Mouse (Mus musculus) embryonic stem cell, embryonic (primary cell): ENCODE results near the gene Mast4.

ENCODE experiments used
- CTCF ChIA-PET, 4 experiments: fragments of 300-600 bp in 2 of 4; fragments of 350-600 bp in 2 of 4; sonication (Branson Sonifier 250); formaldehyde crosslinking; loops; one replicate each; lab custom pipeline; 2022; ENCODE audit warnings: inconsistent platforms in 2 of 4; lab: Charles Lee
- POLR2A ChIA-PET, 4 experiments: fragments of 300-600 bp in 2 of 4; fragments of 350-600 bp in 2 of 4; sonication (Branson Sonifier 250); formaldehyde crosslinking; loops; one replicate each; lab custom pipeline; 2022; ENCODE audit warnings: antibody characterized with exemption in 4 of 4, inconsistent platforms in 1 of 4; lab: Charles Lee

The Mast4 gene

GRCm38 (mm10) chr13:102990085-102990484 is 344.2 kb downstream of the Mast4 start:
- ChIA-PET CTCF (no interaction called here), POLR2A (no interaction called here)

DNA sequence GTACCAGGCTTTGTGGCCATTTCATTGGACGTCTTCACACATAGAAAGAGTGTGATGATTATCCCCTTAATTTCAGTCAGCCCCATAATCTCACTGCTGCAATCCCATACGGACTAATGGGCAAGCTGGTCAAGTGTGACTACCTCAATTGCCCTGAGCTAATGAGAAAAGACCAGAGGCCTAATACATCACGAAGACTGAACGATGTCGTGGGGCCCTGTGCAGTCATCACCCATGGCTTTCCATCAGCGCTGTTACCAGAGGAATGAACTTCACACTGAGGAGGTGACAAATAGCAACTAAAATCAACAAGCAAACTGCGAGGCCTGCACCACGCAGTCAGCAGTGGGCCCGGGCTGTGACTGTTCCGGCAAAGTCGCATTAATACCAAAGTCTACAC is 344.7 kb downstream of the Mast4 start:
- CTCF ChIA-PET: no interaction called here
- POLR2A ChIA-PET: no interaction called here

GRCm38 (mm10) chr13:102988976-102989375 is 345.3 kb downstream of the Mast4 start:
- ChIA-PET CTCF (interaction anchor here in 1 of 4 experiments (0.6 kb wide), 1 partner anchor 27 kb away, joined by 3 read pairs; no protein-coding TSS in a partner anchor), POLR2A (interaction anchor here in 1 of 4 experiments (1.5 kb wide), 1 partner anchor 107 kb away, joined by 3 read pairs; no protein-coding TSS in a partner anchor)

- ChIA-PET POLR2A (interaction anchor here in 1 of 4 experiments (1.5 kb wide), 1 partner anchor 108 kb away, joined by 3 read pairs; no protein-coding TSS in a partner anchor), CTCF (interaction anchor here in 2 of 4 experiments (0.5 to 0.6 kb wide), 2 partner anchors 26 to 53 kb away, joined by 3 to 5 read pairs; no protein-coding TSS in a partner anchor)
Measured at GRCm38 (mm10) chr13:102988251-102988895, 345.9 kb downstream of the Mast4 start.

DNA sequence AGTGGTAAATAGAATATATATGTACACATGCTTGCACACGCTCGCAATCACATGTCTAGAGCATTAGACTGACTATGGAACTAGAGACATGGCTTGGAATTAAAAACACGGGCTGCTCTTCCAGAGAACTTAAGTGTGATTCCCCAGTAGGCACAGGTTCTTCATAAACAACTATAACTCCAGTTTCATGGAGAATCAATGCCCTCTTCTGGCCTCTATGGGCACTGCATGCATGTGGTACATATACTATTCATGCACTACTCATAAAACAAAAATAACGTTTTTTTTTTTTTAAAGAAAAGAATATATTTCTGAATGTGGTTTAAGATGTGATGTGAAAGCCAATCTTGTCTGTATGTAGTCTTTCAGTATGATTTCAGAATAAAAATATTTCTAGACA is 349.7 kb downstream of the Mast4 start:
- ChIA-PET POLR2A (no interaction called here), CTCF (interaction anchor here in 1 of 4 experiments (0.7 kb wide), 1 partner anchor 150 kb away, joined by 3 read pairs; no protein-coding TSS in a partner anchor)

DNA sequence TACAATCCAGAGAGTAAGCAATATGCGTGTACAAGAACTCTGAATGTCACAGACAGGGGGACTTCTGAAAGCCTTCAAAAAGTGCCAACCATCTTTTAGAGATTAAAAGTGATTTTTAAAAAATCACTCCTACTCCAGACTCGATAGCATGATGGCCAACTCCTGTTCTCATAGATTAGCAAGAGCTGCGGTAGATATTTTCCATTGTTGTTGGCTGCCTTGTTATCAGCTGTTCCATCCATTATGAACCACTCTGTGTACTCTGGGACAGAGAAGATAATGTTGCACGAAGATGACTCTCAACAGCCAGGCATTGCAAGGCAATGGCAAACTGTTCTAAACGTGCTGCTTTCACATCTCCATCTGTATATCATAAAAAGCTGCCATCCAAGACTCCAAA is 360.4 kb downstream of the Mast4 start:
- POLR2A ChIA-PET: interaction anchor here in 1 of 4 experiments (0.6 kb wide), 1 partner anchor 77 kb away, joined by 3 read pairs; no protein-coding TSS in a partner anchor
- CTCF ChIA-PET: no interaction called here

DNA sequence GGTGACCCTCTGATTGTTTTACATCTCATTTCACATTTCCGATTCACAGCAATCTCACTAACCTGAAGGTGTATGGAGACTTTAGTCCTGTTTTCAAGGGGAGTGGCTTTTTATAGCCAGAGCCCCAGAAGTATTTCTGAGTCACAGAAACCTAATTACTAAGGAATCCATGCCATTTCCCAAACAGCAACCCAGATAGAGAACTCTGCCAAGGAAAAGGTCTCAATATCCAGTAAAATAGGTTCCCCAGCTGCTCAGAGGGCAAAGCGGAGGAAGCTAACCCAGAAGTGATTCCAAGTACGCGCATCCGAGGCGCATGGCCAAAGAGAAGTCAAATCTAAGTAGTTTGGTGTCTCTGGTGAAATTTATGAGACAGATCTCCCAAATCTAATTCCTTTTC is 370.8 kb downstream of the Mast4 start:
- POLR2A ChIA-PET: interaction anchor here in 1 of 4 experiments (0.7 kb wide), 1 partner anchor 97 kb away, joined by 5 read pairs; no protein-coding TSS in a partner anchor
- CTCF ChIA-PET: no interaction called here

DNA sequence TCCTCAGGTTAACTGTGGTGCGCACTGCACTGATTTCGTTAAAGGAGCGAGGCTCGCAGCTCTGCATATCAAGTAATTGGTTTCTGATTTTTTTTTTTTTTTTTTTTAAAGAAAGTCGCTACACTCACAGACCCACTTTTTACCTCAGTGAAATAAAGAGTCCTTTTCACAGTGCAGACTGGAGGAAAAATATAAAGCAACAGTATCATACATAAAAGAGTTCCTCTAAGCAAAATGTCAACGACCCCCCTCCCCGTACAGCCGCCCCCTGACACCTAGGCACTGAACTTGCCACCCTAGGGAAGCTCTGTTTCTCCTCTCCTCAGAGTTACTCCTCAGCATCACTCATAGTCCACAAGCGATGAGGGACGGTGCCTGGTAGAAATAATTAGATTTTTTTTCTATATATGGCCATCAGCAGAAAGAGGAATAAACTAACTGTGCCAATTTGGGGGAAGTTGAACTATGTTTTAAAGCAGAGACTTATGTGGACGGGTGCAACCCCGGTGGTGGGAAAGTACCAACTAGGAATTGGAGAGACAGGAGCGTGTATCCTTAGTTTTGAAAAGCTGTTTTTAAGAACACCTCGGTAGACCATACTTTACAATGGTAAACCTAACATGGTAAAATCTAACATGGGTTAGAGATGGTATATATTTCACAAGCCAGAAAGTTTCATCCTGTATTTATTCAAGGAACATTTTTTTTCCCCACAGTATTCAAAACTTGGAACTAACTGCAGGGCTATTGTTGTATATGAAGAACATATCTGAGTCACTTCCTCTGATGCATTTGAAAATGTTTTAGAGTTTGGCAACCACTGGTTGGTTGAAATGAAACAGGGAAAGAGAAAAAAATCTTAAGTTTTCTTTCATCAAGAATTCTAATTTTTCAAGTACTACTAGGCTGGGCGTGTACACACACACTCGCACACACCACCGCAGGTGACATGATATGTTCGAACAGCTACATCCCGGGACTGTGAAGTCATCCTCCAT is 375.7 kb downstream of the Mast4 start:
- POLR2A ChIA-PET: interaction anchor here in 2 of 4 experiments (0.7 to 1.1 kb wide), 4 partner anchors 13 to 151 kb away, joined by 3 read pairs; no protein-coding TSS in a partner anchor

GRCm38 (mm10) chr13:102957508-102958272 is 376.6 kb downstream of the Mast4 start:
- CTCF ChIA-PET: no interaction called here
- POLR2A ChIA-PET: interaction anchor here in 3 of 4 experiments (0.6 to 1.3 kb wide), 7 partner anchors 10 to 816 kb away, joined by 3 read pairs; no protein-coding TSS in a partner anchor

More for the DNA sequence above, 375.7 kb downstream of the Mast4 start:
- CTCF ChIA-PET: interaction anchor here in 1 of 4 experiments (0.6 kb wide), 1 partner anchor 20 kb away, joined by 3 read pairs; no protein-coding TSS in a partner anchor

- CTCF ChIA-PET: no interaction called here
- POLR2A ChIA-PET: no interaction called here
Measured at GRCm38 (mm10) chr13:102955506-102955905, 378.8 kb downstream of the Mast4 start.

DNA sequence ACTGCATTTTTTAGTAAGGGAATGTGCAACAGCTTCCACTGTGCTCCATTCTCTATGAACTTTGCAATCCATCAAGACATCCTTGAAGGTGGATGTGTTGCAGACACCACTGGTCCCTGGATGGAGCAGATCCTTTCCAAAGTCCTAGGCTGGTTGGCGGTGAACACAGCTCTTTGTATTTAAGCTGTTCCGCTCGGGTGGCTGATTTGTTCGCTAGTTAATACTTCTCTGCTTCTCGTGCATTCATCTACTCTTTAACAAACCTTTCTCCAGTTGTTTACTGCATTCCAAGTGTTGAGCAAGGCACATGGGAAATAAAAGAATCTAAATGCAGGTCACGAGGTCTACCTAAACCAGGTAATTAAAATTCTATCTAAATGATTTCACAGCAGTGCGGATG is 384.5 kb downstream of the Mast4 start:
- ChIA-PET CTCF (no interaction called here), POLR2A (no interaction called here)

- CTCF ChIA-PET: no interaction called here
- POLR2A ChIA-PET: no interaction called here
Measured at GRCm38 (mm10) chr13:102948966-102949365, 385.3 kb downstream of the Mast4 start.

DNA sequence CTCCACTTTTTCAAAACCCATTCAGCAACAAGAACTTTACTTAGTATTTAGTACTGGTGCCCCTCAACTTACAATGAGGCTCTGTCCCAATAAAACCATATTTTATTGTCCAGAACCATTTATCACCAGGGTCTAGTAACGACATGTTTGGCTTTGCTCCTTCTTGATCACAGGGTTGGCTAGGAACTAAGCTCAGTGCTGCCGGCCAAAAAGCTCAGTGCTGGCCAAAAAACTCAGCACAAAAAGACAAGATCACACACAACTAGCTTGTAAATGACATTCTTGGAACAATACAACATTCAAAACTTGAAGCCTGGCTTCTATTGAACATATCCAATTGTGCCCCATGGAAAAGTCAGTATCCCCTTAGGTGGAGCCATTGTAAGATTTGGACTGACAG is 386.8 kb downstream of the Mast4 start:
- CTCF ChIA-PET: no interaction called here
- POLR2A ChIA-PET: interaction anchor here in 2 of 4 experiments (1.0 to 1.9 kb wide), 2 partner anchors 9 to 10 kb away, joined by 3 to 4 read pairs; no protein-coding TSS in a partner anchor

DNA sequence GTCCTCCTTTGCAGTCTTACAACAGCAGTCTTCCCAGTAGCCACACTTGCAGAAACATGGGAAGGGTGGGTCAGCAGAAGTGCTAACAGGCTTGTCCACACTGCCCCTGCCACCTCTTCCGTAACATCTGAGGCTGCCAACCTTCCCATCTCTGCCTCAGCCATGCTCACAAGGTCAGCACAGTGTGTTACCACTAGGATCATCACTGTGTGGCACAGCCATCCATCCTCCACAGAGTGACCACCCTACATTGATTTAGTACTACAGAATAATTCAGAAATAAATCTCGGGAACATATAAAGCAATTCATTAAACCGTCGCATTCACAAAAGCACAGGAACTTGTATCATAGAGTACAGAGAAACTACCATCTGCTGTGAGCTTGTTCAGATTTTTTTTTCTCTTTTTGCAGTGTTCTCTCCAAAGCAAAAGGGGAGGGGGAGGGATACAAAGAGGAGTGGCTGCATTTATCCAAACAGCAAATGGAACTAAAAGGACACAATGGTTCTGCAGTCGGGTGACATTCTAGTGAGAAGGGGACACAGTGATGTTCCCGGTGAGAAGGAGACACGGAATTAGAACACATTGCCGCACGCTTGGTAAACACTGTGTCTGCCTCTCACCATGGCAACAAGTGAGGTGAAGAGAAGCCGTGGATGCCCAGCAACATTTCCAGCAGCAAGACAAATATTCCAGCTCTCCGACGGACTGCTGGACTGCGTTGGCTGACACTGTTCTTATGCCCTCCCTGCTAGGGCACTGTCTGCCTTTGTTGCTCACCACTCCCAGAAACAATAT is 388.1 kb downstream of the Mast4 start:
- ChIA-PET CTCF (interaction anchor here in 1 of 4 experiments (0.6 kb wide), 1 partner anchor 355 kb away, joined by 3 read pairs; no protein-coding TSS in a partner anchor), POLR2A (interaction anchor here in 1 of 4 experiments (1.0 to 1.9 kb wide), 2 partner anchors 10 to 33 kb away, joined by 3 to 4 read pairs; no protein-coding TSS in a partner anchor)

DNA sequence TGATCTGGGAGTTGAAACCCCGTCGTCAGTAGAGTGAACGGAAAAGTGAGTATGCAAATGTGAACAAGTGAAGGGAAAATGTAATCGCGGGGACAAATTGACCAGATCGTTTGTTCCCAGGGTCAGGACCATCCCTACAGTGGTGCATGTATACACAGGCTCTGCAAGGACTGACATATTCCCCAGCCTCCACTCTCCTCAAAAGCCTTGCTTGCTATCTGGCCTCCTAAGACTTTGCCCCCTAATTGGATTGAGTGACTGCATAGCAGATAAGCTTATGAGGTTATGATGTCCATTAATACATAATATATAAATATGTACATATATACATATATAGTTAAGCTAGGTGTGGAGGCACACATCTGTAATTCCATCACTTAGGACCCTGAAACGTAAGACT is 388.8 kb downstream of the Mast4 start:
- ChIA-PET POLR2A (no interaction called here), CTCF (no interaction called here)

- ChIA-PET CTCF (no interaction called here), POLR2A (no interaction called here)
Measured at GRCm38 (mm10) chr13:102944516-102944915, 389.8 kb downstream of the Mast4 start.

DNA sequence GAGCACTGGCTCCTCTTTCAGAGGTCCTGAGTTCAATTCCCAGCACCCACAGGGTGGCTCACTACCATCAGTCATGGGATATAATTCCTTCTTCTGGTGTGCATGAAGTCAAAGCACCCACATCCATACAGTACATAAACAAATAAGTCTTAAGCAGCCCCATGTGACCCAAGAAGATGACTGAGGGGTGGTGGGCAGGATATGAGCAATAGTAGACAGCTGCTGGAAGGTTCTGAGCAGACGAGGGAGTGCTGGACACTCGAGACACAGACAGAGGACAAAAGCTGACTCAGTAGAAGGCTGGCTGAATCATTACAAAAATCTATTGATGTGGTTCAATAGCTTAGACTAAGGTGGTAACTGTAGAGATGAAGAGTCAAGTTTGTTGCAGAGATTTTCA is 391.7 kb downstream of the Mast4 start:
- ChIA-PET CTCF (no interaction called here), POLR2A (interaction anchor here in 1 of 4 experiments (0.6 to 1.2 kb wide), 2 partner anchors 108 to 208 kb away, joined by 3 read pairs; no protein-coding TSS in a partner anchor)
